27 mouse cellular contexts compared by ENCODE assay signal in genomic region chr11:43952151-43952550, GRCm38 (mm10). TPM values are rescaled to one million over a fixed set of nuclear protein-coding genes. Genes with fewer than 3 reads are reported as not detected.
A peak's percentile ranks its signal among the peaks of the same experiment; 100 is the strongest.
DNase-seq lines count a peak whose midpoint lies in the region; TF ChIP-seq lines count a peak whose summit lies in the region.
"Had no signal": no experiment of that assay in that cellular context is flagged by ENCODE, and none has a peak within 500 bp of the region (broad histone marks: within the 10 kb centered on the region; RNA-seq: fewer than 3 reads in every experiment).

No protein-coding gene starts in this region.

- in situ Hi-C loops in ES-E14 (cut with MboI; ENCODE audit: low sequenced_read_pairs in 2 of 2, unreplicated experiment in 2 of 2) = no loop called here

- 58% methylated on average over 1 of the region's 1 CpGs for WGBS in heart, embryonic 10.5 days

- no peak overlapping the region for H3K9ac ChIP-seq in ES-E14 (ENCODE audit: insufficient read depth, low read depth, low read length, poor library complexity, severe bottlenecking)
- H3K9ac ChIP-seq: embryonic facial prominence, embryonic 13.5 days; embryonic facial prominence, embryonic 15.5 days; forebrain, embryonic 12.5 days had no signal

- no peaks in the 10 kb centered on the region for H3K27me3 ChIP-seq in heart, embryonic 10.5 days (ENCODE audit: insufficient read depth, poor library complexity, severe bottlenecking)
- H3K27me3 ChIP-seq: CH12.LX; embryonic facial prominence, embryonic 13.5 days; embryonic facial prominence, embryonic 15.5 days; forebrain, embryonic 12.5 days had no signal

- H3K27ac ChIP-seq in heart, embryonic 10.5 days = no peak overlapping the region
- H3K27ac ChIP-seq in ES-E14 (ENCODE audit: insufficient read depth, low read depth, low read length, poor library complexity, severe bottlenecking) = no peak overlapping the region
- H3K27ac ChIP-seq: embryonic facial prominence, embryonic 13.5 days; embryonic facial prominence, embryonic 15.5 days; forebrain, embryonic 10.5 days; forebrain, embryonic 12.5 days had no signal

- H3K9me3 ChIP-seq in heart, embryonic 10.5 days = no peaks in the 10 kb centered on the region
- no peaks in the 10 kb centered on the region for H3K9me3 ChIP-seq in ES-E14 (ENCODE audit: control insufficient read depth, insufficient read depth, low read depth, low read length)
- H3K9me3 ChIP-seq: embryonic facial prominence, embryonic 15.5 days; forebrain, embryonic 10.5 days; forebrain, embryonic 12.5 days had no signal

- H3K4me3 ChIP-seq in heart, embryonic 10.5 days = no peak overlapping the region
- H3K4me3 ChIP-seq in ES-E14 (ENCODE audit: insufficient read depth in 1 of 2, low read depth in 1 of 2, low read length in 2 of 2, poor library complexity in 1 of 2, severe bottlenecking in 1 of 2) = no peak overlapping the region
- H3K4me3 ChIP-seq: embryonic facial prominence, embryonic 13.5 days; embryonic facial prominence, embryonic 15.5 days; erythroblast, embryonic 14.5 days; forebrain, embryonic 10.5 days; forebrain, embryonic 12.5 days had no signal

- H3K4me1 ChIP-seq in heart, embryonic 10.5 days = no peaks in the 10 kb centered on the region
- peaks cover 0 to 6% of the 10 kb centered on the region in 2 experiments; a peak in 3 of 4 replicates for H3K4me1 ChIP-seq in ES-E14 (ENCODE audit: control insufficient read depth in 2 of 2, insufficient read depth in 2 of 2, low read length in 2 of 2, poor library complexity in 1 of 2)
- H3K4me1 ChIP-seq: embryonic facial prominence, embryonic 13.5 days; embryonic facial prominence, embryonic 15.5 days; forebrain, embryonic 10.5 days; forebrain, embryonic 12.5 days had no signal

- no peaks in the 10 kb centered on the region for H3K36me3 ChIP-seq in heart, embryonic 10.5 days
- H3K36me3 ChIP-seq in ES-E14 (ENCODE audit: control insufficient read depth, insufficient read depth, low read length, poor library complexity, severe bottlenecking) = no peaks in the 10 kb centered on the region
- H3K36me3 ChIP-seq: embryonic facial prominence, embryonic 13.5 days; embryonic facial prominence, embryonic 15.5 days; forebrain, embryonic 10.5 days; forebrain, embryonic 12.5 days had no signal

- peak; percentile 11 for DNase-seq in heart, adult 11 months
- DNase-seq in heart, embryonic 10.5 days (ENCODE audit: low spot score) = no peak
- DNase-seq in ES-E14 (ENCODE audit: low read depth, low spot score) (peak; percentile 77), WW6 (ENCODE audit: low read depth, low spot score) (peak; percentile 64)
- no peak for DNase-seq in gastrocnemius, adult 8-10 months (ENCODE audit: low spot score in 2 of 2)
- no peak for DNase-seq in frontal cortex, adult 2 months (ENCODE audit: extremely low spot score in 1 of 2, low spot score in 1 of 2)
- DNase-seq in left cerebral cortex, adult 8-10 months (ENCODE audit: low spot score in 2 of 2) = no peak
- DNase-seq: adrenal gland, adult 8-10 months; adrenal gland, postnatal 14 days; adrenal gland, postnatal 36 days; B cell, adult 2 months; cerebellum, adult 11-12 months; cerebellum, adult 2 months; cerebellum, adult 9-10 months; cerebellum, postnatal 14 days; cerebellum, postnatal 36 days; embryo, embryonic 11 days had no signal

TF ChIP-seq in ES-E14, 5 proteins besides CTCF, POLR2A, EP300 and RAD21:
- TF ChIP-seq ZNF384 (IDR thresholded peaks at IDR 0.05; ENCODE audit: low read depth, low read length) (no peak), HCFC1 (IDR thresholded peaks at IDR 0.05; ENCODE audit: borderline replicate concordance, insufficient read depth, low read length) (no peak), ZC3H11A (IDR thresholded peaks at IDR 0.05; ENCODE audit: borderline replicate concordance, low read depth, low read length) (no peak), CHD2 (IDR thresholded peaks at IDR 0.05; ENCODE audit: low read depth, low read length) (peak; percentile 31; the same call in 1 of the 2 replicates), MAFK (IDR thresholded peaks at IDR 0.05; ENCODE audit: insufficient read depth, low read depth, low read length) (no peak)

RNA-seq across cellular contexts. Expression of gene Adra1b, which starts 51.1 kb away (rescaled TPM):
- polyA plus RNA-seq in heart, embryonic 10.5 days (2016; fragmentation: Nextera tagmentation; extraction: Ambion mirVana) = 3.2 and 6.5 TPM in 2 replicates
- total RNA-seq in ES-E14 (2012; rRNA removed) = 0.11 and 0.71 TPM in 2 replicates
- total RNA-seq in gastrocnemius, adult 8-10 months (2022) = under 1 TPM in 2 of 4 experiments, not detected in 2; 0.29 to 0.31 TPM
- polyA plus RNA-seq in frontal cortex, adult 2 months (2012; rRNA removed) = 15.6 and 16.8 TPM in 2 replicates
- 10 to 100 TPM; 25.8 to 30.3 (median 26.6) TPM for total RNA-seq in left cerebral cortex, adult 8-10 months (2022)
- total RNA-seq: CH12.LX; common myeloid progenitor, adult 5-6 weeks; MEL had no signal
- polyA plus RNA-seq: activated CD4-positive, CD25-positive, alpha-beta regulatory T cell, adult 4 months; CD4-positive, CD25-positive, alpha-beta regulatory T cell, adult 4 months; erythroblast, embryonic 14.5 days had no signal

Comparison
In these comparisons a context has a peak if more than half of its experiments do, and no peak if none do; other contexts are left out.
1. DNase-seq: peak in heart, adult 11 months (single experiment), ES-E14 (single experiment) and WW6 (single experiment); none in heart, embryonic 10.5 days (single experiment), gastrocnemius, adult 8-10 months (0 of 2), frontal cortex, adult 2 months (0 of 2) and left cerebral cortex, adult 8-10 months (0 of 2).
2. RNA of gene Adra1b, which starts 51.1 kb away (total RNA-seq): 25.8 to 30.3 TPM in left cerebral cortex, adult 8-10 months; 0.11 to 0.71 TPM in ES-E14 and 0.29 to 0.31 TPM in gastrocnemius, adult 8-10 months; every median in the first group is over 10 times any median in the second.